Mouse (Mus musculus): Measurements from ENCODE around the gene Dnttip2.

Gene Dnttip2

GRCm38 (mm10) chr3:122290696-122291095, 16.5 kb downstream of the Dnttip2 start:
- DNase-seq: peak; percentile 97

GRCm38 (mm10) chr3:122291828-122292227, 17.6 kb downstream of the Dnttip2 start:
- peak; percentile 96 for DNase-seq

GRCm38 (mm10) chr3:122292300-122293222, 18.4 kb downstream of the Dnttip2 start:
- peak; percentile 99 for DNase-seq

GRCm38 (mm10) chr3:122293223-122293953, 19.2 kb downstream of the Dnttip2 start:
- DNase-seq: peak; percentile 99

- peak; percentile 99 for DNase-seq
Measured at GRCm38 (mm10) chr3:122293954-122294850, 20.0 kb downstream of the Dnttip2 start, which contains the start of gene Bcar3. Gene Bcar3 (plus strand): TSS chr3:122294136.

- peak; percentile 90 for DNase-seq
Measured at GRCm38 (mm10) chr3:122295511-122295910, 21.3 kb downstream of the Dnttip2 start.

- DNase-seq: no peak
Measured at GRCm38 (mm10) chr3:122296979-122297378, 22.8 kb downstream of the Dnttip2 start.

- peak; percentile 97 for DNase-seq
Measured at GRCm38 (mm10) chr3:122300983-122301919, 27.1 kb downstream of the Dnttip2 start.

- no peak for DNase-seq
Measured at GRCm38 (mm10) chr3:122304560-122304959, 30.4 kb downstream of the Dnttip2 start.

- no peak for DNase-seq
Measured at GRCm38 (mm10) chr3:122307894-122308671, 33.9 kb downstream of the Dnttip2 start.

- DNase-seq: no peak
Measured at GRCm38 (mm10) chr3:122308981-122309380, 34.8 kb downstream of the Dnttip2 start.

GRCm38 (mm10) chr3:122312078-122312477, 37.9 kb downstream of the Dnttip2 start:
- no peak for DNase-seq

- DNase-seq: peak; percentile 88
Measured at GRCm38 (mm10) chr3:122312936-122313629, 38.9 kb downstream of the Dnttip2 start.

- peak; percentile 86 for DNase-seq
Measured at GRCm38 (mm10) chr3:122313936-122314335, 39.7 kb downstream of the Dnttip2 start.

- no peak for DNase-seq
Measured at GRCm38 (mm10) chr3:122316621-122317020, 42.4 kb downstream of the Dnttip2 start.

GRCm38 (mm10) chr3:122317339-122317738, 43.2 kb downstream of the Dnttip2 start:
- no peak for DNase-seq

GRCm38 (mm10) chr3:122322226-122322625, 48.0 kb downstream of the Dnttip2 start:
- DNase-seq: no peak

GRCm38 (mm10) chr3:122323841-122324240, 49.7 kb downstream of the Dnttip2 start:
- DNase-seq: no peak

- no peak for DNase-seq
Measured at GRCm38 (mm10) chr3:122324528-122324927, 50.3 kb downstream of the Dnttip2 start.

GRCm38 (mm10) chr3:122330484-122330883, 56.3 kb downstream of the Dnttip2 start:
- no peak for DNase-seq
